Mouse (Mus musculus) layer of hippocampus, postnatal 14 days (tissue): ENCODE results near the gene Gabpa. TPM values are rescaled to one million over a fixed set of nuclear protein-coding genes. Genes with fewer than 3 reads are reported as not detected.

Source experiments
- DNase-seq, 2 experiments: peaks; one replicate each; pipeline ENCODE4 v3.0.0; 2021 to 2022; ENCODE audit warnings: low spot score in 2 of 2, mixed read lengths in 1 of 2
- long read RNA-seq, 2 experiments: library from polyadenylated mRNA; stranded (forward); transcript quantifications; one replicate each; pipeline ENCODE4 v2.0.0; 2021
- total RNA-seq, 2 experiments: library from RNA; stranded (reverse); gene quantifications; 2 replicates each; pipeline ENCODE4 v1.2.3; 2021

Gabpa gene
- 10 to 100 TPM; 23.7 to 25.6 TPM for total RNA-seq
- long read RNA-seq, experiment 1, full-length matches to known transcripts = 16 of 16 reads
- long read RNA-seq, experiment 1, partial matches to known transcripts = 0 of 16 reads
- long read RNA-seq, experiment 1, other reads (novel, unspliced or antisense) = 0 of 16 reads
- long read RNA-seq, experiment 2, full-length matches to known transcripts = 13 of 15 reads
- long read RNA-seq, experiment 2, partial matches to known transcripts = 0 of 15 reads
- long read RNA-seq, experiment 2, other reads (novel, unspliced or antisense) = 2 of 15 reads

- DNase-seq = peak; percentile 85 to 93
Measured at GRCm38 (mm10) chr16:84834745-84835440, at the start of gene Gabpa. Gene Gabpa, plus strand, starts transcription at chr16:84834925.

GRCm38 (mm10) chr16:84784966-84785365 lies 49.8 kb upstream of the Gabpa start:
- DNase-seq = no peak

- DNase-seq = no peak
Measured at GRCm38 (mm10) chr16:84790595-84791165, 44.0 kb upstream of the Gabpa start.

GRCm38 (mm10) chr16:84793401-84793800 lies 41.3 kb upstream of the Gabpa start:
- DNase-seq = no peak

- no peak for DNase-seq
Measured at GRCm38 (mm10) chr16:84795337-84795736, 39.4 kb upstream of the Gabpa start.

- no peak for DNase-seq
Measured at GRCm38 (mm10) chr16:84796678-84797077, 38.0 kb upstream of the Gabpa start.

GRCm38 (mm10) chr16:84800038-84800437 lies 34.7 kb upstream of the Gabpa start:
- no peak for DNase-seq

- no peak for DNase-seq
Measured at GRCm38 (mm10) chr16:84802217-84802616, 32.5 kb upstream of the Gabpa start.

GRCm38 (mm10) chr16:84804866-84805265 lies 29.9 kb upstream of the Gabpa start:
- no peak for DNase-seq

- no peak for DNase-seq
Measured at GRCm38 (mm10) chr16:84806175-84806574, 28.6 kb upstream of the Gabpa start.

- no peak for DNase-seq
Measured at GRCm38 (mm10) chr16:84807874-84808273, 26.9 kb upstream of the Gabpa start.

- no peak for DNase-seq
Measured at GRCm38 (mm10) chr16:84810254-84810653, 24.5 kb upstream of the Gabpa start.

GRCm38 (mm10) chr16:84813852-84814251 lies 20.9 kb upstream of the Gabpa start:
- no peak for DNase-seq

GRCm38 (mm10) chr16:84814511-84814910 lies 20.2 kb upstream of the Gabpa start:
- DNase-seq = no peak

GRCm38 (mm10) chr16:84817423-84817822 lies 17.3 kb upstream of the Gabpa start:
- DNase-seq = peak in 1 of 2 experiments; percentile 45

GRCm38 (mm10) chr16:84825009-84825408 lies 9.7 kb upstream of the Gabpa start:
- DNase-seq = no peak

GRCm38 (mm10) chr16:84831696-84832095 lies 3.0 kb upstream of the Gabpa start:
- no peak for DNase-seq

- DNase-seq = peak; percentile 46 to 84
Measured at GRCm38 (mm10) chr16:84832736-84833135, 2.0 kb upstream of the Gabpa start.

GRCm38 (mm10) chr16:84834344-84834743 lies 381 bp upstream of the Gabpa start:
- DNase-seq = no peak

- DNase-seq = peak; percentile 77 to 87
Measured at GRCm38 (mm10) chr16:84835441-84835822, 707 bp downstream of the Gabpa start, which contains the start of gene Atp5j. Gene Atp5j, minus strand, starts transcription at chr16:84835625.

- DNase-seq = peak in 1 of 2 experiments; percentile 36
Measured at GRCm38 (mm10) chr16:84835823-84836743, 1.4 kb downstream of the Gabpa start.
